Mouse (Mus musculus): Measurements from ENCODE around the gene Npvf. TPM values are rescaled to one million over a fixed set of nuclear protein-coding genes. Genes with fewer than 3 reads are reported as not detected.

The Npvf gene
- polyA plus RNA-seq, 1 experiment from 2014 or later = not detected

Other genes starting within 250 kb of the Npvf start
- 7.8 and 8.7 TPM in 2 replicates for gene Osbpl3, start 198.2 kb downstream of the Npvf start, polyA plus RNA-seq (2014; fragmentation: Nextera tagmentation; extraction: Ambion mirVana)
- 63.2 and 70.0 TPM in 2 replicates for gene Cycs, start 87.9 kb downstream of the Npvf start, polyA plus RNA-seq (2014; fragmentation: Nextera tagmentation; extraction: Ambion mirVana)
- 0.60 and 0.84 TPM in 2 replicates for gene 4921507P07Rik, start 57.8 kb downstream of the Npvf start, polyA plus RNA-seq (2014; fragmentation: Nextera tagmentation; extraction: Ambion mirVana)

All from forebrain, embryonic 11.5 days (tissue).